Mouse (Mus musculus) embryonic stem cell, embryonic (primary cell): ENCODE data around the gene Spats2.
"Not testable (repeated sequence)": the region's sequence is repeated elsewhere in the genome, so short reads cannot be mapped to it uniquely, and the experiment has no call there.

ENCODE experiments used
- CTCF ChIA-PET, 4 experiments: fragments of 300-600 bp in 2 of 4; fragments of 350-600 bp in 2 of 4; sonication (Branson Sonifier 250); formaldehyde crosslinking; loops; one replicate each; lab custom pipeline; 2022; ENCODE audit warnings: inconsistent platforms in 2 of 4; lab: Charles Lee
- POLR2A ChIA-PET, 4 experiments: fragments of 300-600 bp in 2 of 4; fragments of 350-600 bp in 2 of 4; sonication (Branson Sonifier 250); formaldehyde crosslinking; loops; one replicate each; lab custom pipeline; 2022; ENCODE audit warnings: antibody characterized with exemption in 4 of 4, inconsistent platforms in 1 of 4; lab: Charles Lee

Spats2 gene

DNA sequence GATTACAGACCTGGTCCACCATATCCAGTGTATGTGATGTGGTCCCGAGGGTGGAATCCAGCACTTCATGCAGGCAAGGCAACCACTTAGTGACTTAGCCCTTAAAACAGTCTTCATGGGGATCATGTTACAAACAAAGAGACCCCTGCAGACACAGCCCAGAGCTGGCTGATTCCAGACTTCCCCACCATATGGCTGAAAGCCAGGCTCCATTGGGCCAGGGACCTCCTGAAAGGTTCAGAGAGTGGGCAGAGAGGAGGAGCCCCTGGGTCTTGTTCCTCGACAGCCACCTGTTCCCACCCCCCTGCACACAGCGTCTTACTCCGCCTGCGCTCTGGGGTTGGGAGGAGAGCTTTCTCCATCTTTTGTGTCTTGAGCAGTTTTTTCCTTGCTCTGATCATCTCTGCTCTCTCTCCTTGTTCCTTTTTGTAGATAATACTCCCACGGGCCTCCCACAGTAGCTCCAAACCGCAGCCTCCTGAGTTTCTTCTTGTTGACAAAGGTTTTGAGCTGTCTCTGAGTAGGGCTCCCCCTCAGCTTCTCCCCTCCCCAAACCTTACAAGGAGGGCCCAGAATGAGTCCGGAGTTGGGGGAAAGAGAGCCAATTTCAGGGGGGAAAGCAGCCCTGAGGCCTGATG, 95.7 kb downstream of the Spats2 start:
- POLR2A ChIA-PET, result interaction anchor here in 3 of 4 experiments (0.5 to 1.2 kb wide), 5 partner anchors 8 to 93 kb away, joined by 3 to 7 read pairs (median 4); no protein-coding TSS in a partner anchor
- CTCF ChIA-PET, result interaction anchor here in 3 of 4 experiments (0.6 to 0.8 kb wide), 4 partner anchors 44 to 570 kb away, joined by 4 read pairs; no protein-coding TSS in a partner anchor

GRCm38 (mm10) chr15:99222794-99223584, 97.3 kb downstream of the Spats2 start:
- ChIA-PET POLR2A (interaction anchor here (0.5 to 2.7 kb wide), 17 partner anchors 8 to 655 kb away, joined by 3 to 12 read pairs (median 4); partner anchors contain the start of genes C1ql4 (in 1 of the 4), Dnajc22 (in 1 of the 4) and Tuba1c (in 1 of the 4)), CTCF (interaction anchor here (0.6 to 1.3 kb wide), 9 partner anchors 8 to 222 kb away, joined by 3 to 5 read pairs (median 4); no protein-coding TSS in a partner anchor)

DNA sequence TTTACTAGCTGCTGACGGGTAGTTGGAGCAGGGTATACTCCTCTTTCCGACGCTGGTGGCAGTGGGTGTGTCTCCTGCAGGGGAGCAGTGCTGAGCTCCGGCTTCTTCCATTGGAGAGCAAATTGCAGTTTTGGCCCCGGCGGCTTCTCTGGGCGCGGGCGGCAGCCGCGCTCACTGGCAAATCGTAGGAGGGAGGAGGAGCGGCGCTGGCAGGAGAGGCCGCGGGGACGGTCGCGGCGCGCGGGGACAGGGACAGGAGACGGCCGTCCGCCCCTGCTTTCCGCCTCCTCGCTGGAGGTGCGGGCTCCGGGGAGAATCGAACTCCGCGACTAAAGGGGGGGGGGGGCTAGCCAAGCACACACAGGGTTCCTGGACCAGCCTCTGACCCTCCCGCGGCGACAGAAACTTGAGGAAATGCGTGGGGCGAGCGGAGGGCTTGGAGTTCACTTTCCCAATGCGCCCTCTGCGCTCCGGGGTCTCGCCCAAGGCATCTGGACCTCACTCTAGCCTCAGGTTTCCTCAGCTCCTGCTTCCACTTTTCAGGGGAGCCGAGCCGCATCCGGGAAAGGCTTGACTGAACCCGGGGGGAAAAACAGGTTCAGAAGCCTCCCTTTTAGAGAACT, 98.0 kb downstream of the Spats2 start:
- ChIA-PET CTCF (interaction anchor here (0.6 to 1.3 kb wide), 8 partner anchors 9 to 223 kb away, joined by 3 to 5 read pairs (median 4); no protein-coding TSS in a partner anchor), POLR2A (interaction anchor here (0.5 to 2.7 kb wide), 19 partner anchors 8 to 652 kb away, joined by 3 to 9 read pairs (median 4); partner anchors contain the start of genes C1ql4 (in 1 of the 4), Dnajc22 (in 1 of the 4), Lima1 (in 1 of the 4) and Mcrs1 (in 1 of the 4))

- POLR2A ChIA-PET, result interaction anchor here (0.6 to 2.7 kb wide), 15 partner anchors 8 to 651 kb away, joined by 3 to 22 read pairs (median 4); partner anchors contain the start of genes Lima1 (in 1 of the 4), Mcrs1 (in 1 of the 4) and Tuba1c (in 1 of the 4)
- CTCF ChIA-PET, result interaction anchor here in 3 of 4 experiments (0.5 to 1.5 kb wide), 8 partner anchors 8 to 223 kb away, joined by 3 to 5 read pairs (median 3); no protein-coding TSS in a partner anchor
These were observed 98.6 kb downstream of the Spats2 start, which contains the start of gene Kcnh3 for GRCm38 (mm10) chr15:99224208-99224911. Gene Kcnh3 (plus strand): TSS chr15:99224861.

DNA sequence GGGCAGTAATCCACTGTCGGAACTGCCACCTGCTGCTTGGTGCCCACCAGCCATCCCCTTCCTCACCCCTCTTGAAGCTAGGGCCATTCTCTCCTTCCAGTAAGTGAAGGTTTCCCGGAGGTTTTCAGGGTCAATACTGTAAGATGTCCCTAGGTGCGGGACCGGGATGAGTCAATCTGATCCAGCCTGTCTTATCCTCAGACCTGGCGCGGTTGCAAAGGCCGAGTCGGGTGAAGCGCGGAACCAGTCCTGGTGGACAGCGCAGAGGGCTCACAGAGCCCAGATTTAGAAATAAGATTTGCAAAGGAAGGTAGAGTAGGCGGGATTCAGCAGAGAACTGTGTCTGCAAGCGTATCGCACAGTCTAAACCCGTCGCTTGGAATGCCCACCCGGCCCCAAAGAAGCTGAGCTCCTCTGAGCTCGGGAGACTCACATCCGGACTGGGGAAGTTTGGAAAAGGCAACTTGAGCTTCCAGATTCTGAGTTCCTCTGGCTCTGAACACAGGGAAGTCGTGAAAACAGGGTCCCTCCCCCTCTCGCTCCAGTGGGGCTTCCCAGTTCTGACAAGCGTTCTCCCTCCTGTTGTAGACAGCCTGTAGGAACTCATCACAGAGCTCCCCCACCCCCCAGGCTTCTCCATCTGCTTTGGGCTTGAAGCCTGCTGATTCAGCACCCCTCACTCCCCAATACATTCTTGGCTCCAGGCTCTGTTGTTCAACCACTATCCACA, 99.5 kb downstream of the Spats2 start:
- CTCF ChIA-PET, result interaction anchor here (0.5 to 1.5 kb wide), 13 partner anchors 9 to 371 kb away, joined by 3 to 5 read pairs (median 3); no protein-coding TSS in a partner anchor
- POLR2A ChIA-PET, result interaction anchor here (0.5 to 2.7 kb wide), 20 partner anchors 9 to 198 kb away, joined by 3 to 22 read pairs (median 4); partner anchors contain the start of genes Mcrs1 (in 2 of the 4), Troap (in 1 of the 4) and Tuba1c (in 1 of the 4)

DNA sequence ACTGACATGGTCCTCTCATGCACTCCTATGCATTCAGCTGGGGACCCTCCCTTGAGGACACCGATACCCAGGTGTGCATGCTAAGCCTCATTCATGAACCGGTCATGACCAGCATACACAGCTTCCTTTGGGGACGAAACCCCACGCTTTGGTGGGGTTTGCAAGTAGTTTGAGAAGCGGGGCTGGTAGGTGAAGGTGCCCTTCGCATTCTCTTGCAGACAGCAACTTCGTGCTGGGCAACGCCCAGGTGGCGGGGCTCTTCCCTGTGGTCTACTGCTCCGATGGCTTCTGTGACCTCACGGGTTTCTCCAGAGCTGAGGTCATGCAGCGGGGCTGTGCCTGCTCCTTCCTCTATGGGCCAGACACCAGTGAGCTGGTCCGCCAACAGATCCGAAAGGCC, 100.4 kb downstream of the Spats2 start:
- ChIA-PET POLR2A (interaction anchor here in 3 of 4 experiments (0.5 to 2.5 kb wide), 17 partner anchors 9 to 590 kb away, joined by 3 to 22 read pairs (median 4); partner anchors contain the start of genes Mcrs1 (in 2 of the 3) and Tuba1c (in 1 of the 3)), CTCF (interaction anchor here in 2 of 4 experiments (0.9 to 1.4 kb wide), 2 partner anchors 11 kb away, joined by 3 to 5 read pairs; no protein-coding TSS in a partner anchor)

DNA sequence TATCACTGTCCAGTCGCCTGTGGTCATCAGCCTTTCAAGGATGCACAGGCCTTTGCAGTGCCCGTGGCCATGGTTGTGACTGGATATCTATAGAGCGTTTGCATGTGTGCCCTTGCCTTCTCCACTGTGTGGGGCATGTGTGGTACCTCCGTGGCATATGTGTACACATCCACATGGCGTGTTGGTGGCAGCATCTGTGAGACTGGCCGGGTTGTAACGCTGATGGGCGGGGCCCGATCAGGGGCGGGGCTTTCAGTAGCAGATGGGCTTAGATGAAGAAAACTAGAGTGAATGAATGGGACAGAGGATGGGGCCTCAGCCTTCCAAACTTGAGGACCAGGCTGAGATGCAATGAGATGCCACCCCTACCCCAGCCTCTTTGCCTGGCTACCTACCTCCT, 106.3 kb downstream of the Spats2 start:
- ChIA-PET CTCF (no interaction called here), POLR2A (interaction anchor here in 1 of 4 experiments (1.4 kb wide), 1 partner anchor 10 kb away, joined by 3 read pairs; no protein-coding TSS in a partner anchor)

DNA sequence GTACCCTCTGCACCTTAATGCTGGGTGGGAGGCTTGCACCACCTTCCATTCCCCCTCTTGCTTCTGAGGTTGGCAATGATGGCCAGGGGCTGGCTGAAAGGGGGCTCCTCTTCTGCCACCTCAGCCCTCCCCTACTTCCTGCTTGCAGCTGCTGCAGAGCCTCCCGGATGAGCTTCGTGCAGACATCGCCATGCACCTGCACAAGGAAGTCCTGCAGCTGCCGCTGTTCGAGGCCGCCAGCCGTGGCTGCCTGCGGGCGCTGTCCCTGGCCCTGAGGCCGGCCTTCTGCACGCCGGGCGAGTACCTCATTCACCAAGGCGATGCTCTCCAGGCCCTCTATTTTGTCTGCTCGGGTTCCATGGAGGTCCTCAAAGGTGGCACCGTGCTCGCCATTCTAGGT, 108.0 kb downstream of the Spats2 start:
- ChIA-PET CTCF (interaction anchor here in 3 of 4 experiments (1.0 to 1.6 kb wide), 3 partner anchors 32 to 194 kb away, joined by 3 to 4 read pairs (median 3); no protein-coding TSS in a partner anchor), POLR2A (interaction anchor here in 2 of 4 experiments (0.6 to 2.6 kb wide), 10 partner anchors 8 to 193 kb away, joined by 3 to 13 read pairs (median 3); partner anchors contain the start of gene Mcrs1 (in 1 of the 2))

DNA sequence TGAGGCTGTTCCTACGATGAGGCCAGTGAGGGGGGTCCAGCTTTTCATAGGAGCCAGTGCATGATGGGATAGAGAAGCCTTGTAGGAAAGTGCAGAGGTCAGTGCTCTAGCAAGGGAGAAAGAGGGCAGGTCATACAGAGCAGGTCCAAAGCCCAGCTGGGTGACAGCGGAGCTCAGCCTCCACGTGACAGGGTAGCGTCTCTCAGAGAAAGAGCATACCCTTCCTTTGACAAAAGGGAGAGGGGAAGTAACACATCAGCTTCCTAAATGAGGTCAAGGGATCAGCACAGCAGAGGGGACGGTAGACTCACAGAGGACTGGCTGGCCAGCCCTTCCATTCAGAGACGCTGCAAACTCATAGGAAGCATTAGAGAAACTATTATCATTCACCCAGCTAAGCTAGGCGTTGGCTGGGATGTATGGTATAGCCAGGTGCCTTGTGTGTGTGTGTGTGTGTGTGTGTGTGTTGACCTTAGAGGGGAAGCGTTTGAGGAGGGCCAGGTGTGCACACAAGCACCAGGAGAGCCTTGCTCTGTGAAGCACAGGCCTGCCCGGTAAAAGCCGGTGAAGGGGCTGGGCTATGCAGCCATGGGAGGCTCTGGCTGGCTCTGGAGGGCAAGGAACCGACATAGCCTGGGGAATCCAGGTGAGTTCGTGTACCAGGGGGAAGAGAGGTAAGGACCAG, 108.8 kb downstream of the Spats2 start:
- CTCF ChIA-PET, result interaction anchor here (0.6 to 1.6 kb wide), 10 partner anchors 17 to 226 kb away, joined by 3 to 9 read pairs (median 4); no protein-coding TSS in a partner anchor

GRCm38 (mm10) chr15:99238006-99238405, 112.3 kb downstream of the Spats2 start:
- POLR2A ChIA-PET, result interaction anchor here (0.6 to 2.3 kb wide), 15 partner anchors 8 to 305 kb away, joined by 3 to 8 read pairs (median 3); partner anchors contain the start of genes C1ql4 (in 1 of the 4) and Tuba1c (in 1 of the 4)

More for the DNA sequence above, 108.8 kb downstream of the Spats2 start:
- POLR2A ChIA-PET, result interaction anchor here in 2 of 4 experiments (0.5 to 2.6 kb wide), 12 partner anchors 9 to 194 kb away, joined by 3 to 13 read pairs (median 4); partner anchors contain the start of gene Mcrs1 (in 2 of the 2)

GRCm38 (mm10) chr15:99240129-99240528, 114.4 kb downstream of the Spats2 start:
- CTCF ChIA-PET, result interaction anchor here (0.5 to 2.5 kb wide), 10 partner anchors 14 to 190 kb away, joined by 3 to 23 read pairs (median 4); no protein-coding TSS in a partner anchor
- POLR2A ChIA-PET, result interaction anchor here in 3 of 4 experiments (0.6 to 2.4 kb wide), 8 partner anchors 9 to 667 kb away, joined by 3 to 10 read pairs (median 4); partner anchors contain the start of genes Kcnh3 (in 2 of the 3) and Mcrs1 (in 2 of the 3)

More at GRCm38 (mm10) chr15:99238006-99238405, 112.3 kb downstream of the Spats2 start:
- CTCF ChIA-PET, result interaction anchor here in 3 of 4 experiments (0.5 to 1.5 kb wide), 6 partner anchors 13 to 179 kb away, joined by 3 to 6 read pairs (median 4); partner anchors contain the start of gene Kcnh3 (in 1 of the 3)

- CTCF ChIA-PET, result interaction anchor here (0.6 to 2.5 kb wide), 11 partner anchors 13 to 191 kb away, joined by 3 to 23 read pairs (median 4); no protein-coding TSS in a partner anchor
These were observed 115.5 kb downstream of the Spats2 start for GRCm38 (mm10) chr15:99241249-99241648.

GRCm38 (mm10) chr15:99242045-99242444, 116.3 kb downstream of the Spats2 start:
- ChIA-PET POLR2A (interaction anchor here in 3 of 4 experiments (0.5 to 2.4 kb wide), 9 partner anchors 8 to 147 kb away, joined by 3 to 10 read pairs (median 5); partner anchors contain the start of genes Mcrs1 (in 2 of the 3) and Kcnh3 (in 1 of the 3)), CTCF (interaction anchor here in 2 of 4 experiments (0.6 to 1.4 kb wide), 2 partner anchors 18 to 19 kb away, joined by 3 read pairs; no protein-coding TSS in a partner anchor)

More at GRCm38 (mm10) chr15:99241249-99241648, 115.5 kb downstream of the Spats2 start:
- POLR2A ChIA-PET, result interaction anchor here in 3 of 4 experiments (0.6 to 2.4 kb wide), 9 partner anchors 8 to 49 kb away, joined by 3 to 10 read pairs (median 5); partner anchors contain the start of genes Mcrs1 (in 2 of the 3) and Kcnh3 (in 1 of the 3)

- CTCF ChIA-PET, result not testable (repeated sequence)
- POLR2A ChIA-PET, result interaction anchor here in 1 of 4 experiments (0.6 kb wide), 1 partner anchor 34 kb away, joined by 3 read pairs; no protein-coding TSS in a partner anchor
These were observed 121.0 kb downstream of the Spats2 start for GRCm38 (mm10) chr15:99246736-99247135.
